Mouse (Mus musculus) spleen, adult 2 months (tissue): ENCODE measurements at regions not wholly inside any gene's neighbourhood (a gene's known extent, or its start where the extent isn't known, plus 50 kb on each side); places are given as distances from the start of the nearest gene placed in this dataset.

Experiments
- CTCF ChIP-seq: fragments of 200-500 bp; IDR thresholded peaks from 2 replicates; pipeline ENCODE4 v1.5.1; 2011; ENCODE audit warnings: mild to moderate bottlenecking, inconsistent platforms; ENCODE audit not compliant: insufficient read depth, insufficient read length, insufficient replicate concordance; ENCODE audit errors: extremely low read depth
- POLR2A ChIP-seq: fragments of 200-500 bp; IDR thresholded peaks from 2 replicates; pipeline ENCODE4 v1.6.1; 2011; ENCODE audit warnings: low read depth, low read length, inconsistent platforms

- TF ChIP-seq POLR2A (no peak), CTCF (no peak)
These were observed 52.0 kb upstream of the Dusp5 start for GRCm38 (mm10) chr19:53476768-53477547.
